Comparison of ENCODE assay signal across 13 mouse cellular contexts in genomic region chr6:134801483-134801882, GRCm38 (mm10).
"Had no signal": no experiment of that assay in that cellular context is flagged by ENCODE, and none has a peak within 500 bp of the region (broad histone marks: within the 10 kb centered on the region; RNA-seq: fewer than 3 reads in every experiment).

No protein-coding gene starts in this region.

- H3K27ac ChIP-seq: limb, embryonic 13.5 days; liver, embryonic 14.5 days; midbrain, embryonic 10.5 days; midbrain, embryonic 15.5 days; neural tube, embryonic 12.5 days; stomach, embryonic 15.5 days had no signal

- H3K27me3 ChIP-seq: limb, embryonic 13.5 days; midbrain, embryonic 15.5 days; neural tube, embryonic 12.5 days; stomach, embryonic 15.5 days had no signal

- H3K4me2 ChIP-seq: limb, embryonic 13.5 days; midbrain, embryonic 15.5 days; neural tube, embryonic 12.5 days; stomach, embryonic 15.5 days had no signal

- H3K9me3 ChIP-seq: limb, embryonic 13.5 days; midbrain, embryonic 10.5 days; midbrain, embryonic 15.5 days; neural tube, embryonic 12.5 days; stomach, embryonic 15.5 days had no signal

- H3K4me1 ChIP-seq: limb, embryonic 13.5 days; midbrain, embryonic 15.5 days; neural tube, embryonic 12.5 days; stomach, embryonic 15.5 days had no signal

- H3K36me3 ChIP-seq: limb, embryonic 13.5 days; midbrain, embryonic 10.5 days; midbrain, embryonic 15.5 days; neural tube, embryonic 12.5 days; stomach, embryonic 15.5 days had no signal

- ATAC-seq: inflammation-experienced regulatory T-cells, adult 6 months; intestine, postnatal 0 days; midbrain, embryonic 15.5 days had no signal

- H3K9ac ChIP-seq: limb, embryonic 13.5 days; liver, embryonic 14.5 days; midbrain, embryonic 15.5 days; neural tube, embryonic 12.5 days; stomach, embryonic 15.5 days had no signal

- DNase-seq: kidney, postnatal 4 days; left cerebral cortex, postnatal 4 days; lung, postnatal 14 days; right cerebral cortex, postnatal 14 days; thymus, postnatal 4 days had no signal

- H3K4me3 ChIP-seq: limb, embryonic 13.5 days; midbrain, embryonic 10.5 days; midbrain, embryonic 15.5 days; neural tube, embryonic 12.5 days; stomach, embryonic 15.5 days had no signal
